Mouse (Mus musculus) C2C12 (cell line): ENCODE measurements around the gene Gga2.

Experiments
- CTCF ChIP-seq: IDR thresholded peaks from one replicate; pipeline ENCODE4 v1.5.1; 2011; ENCODE audit not compliant: control insufficient read depth, insufficient read depth, insufficient read length
- MAX ChIP-seq: IDR thresholded peaks from one replicate; pipeline ENCODE4 v1.6.1; 2011; ENCODE audit warnings: mild to moderate bottlenecking, control low read depth

DNA sequence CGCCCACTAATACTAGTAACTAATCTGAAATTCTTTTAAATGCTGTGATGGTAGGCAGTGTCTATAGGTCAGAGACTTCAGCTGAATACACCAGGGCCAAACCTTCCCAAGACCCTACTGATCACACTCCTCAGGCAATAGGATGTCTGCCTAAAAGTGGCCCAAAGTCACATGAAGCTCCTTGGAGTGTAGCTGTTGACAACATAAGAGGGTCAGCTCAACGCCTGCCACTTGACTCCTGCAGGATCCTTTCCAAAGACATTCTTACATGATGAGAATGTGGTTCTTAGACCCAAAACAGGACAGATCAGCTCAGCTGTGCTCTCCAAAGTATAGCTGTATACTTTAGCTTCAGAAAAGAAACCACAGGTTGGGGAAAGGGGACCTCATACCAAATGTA is 78.7 kb downstream of the Gga2 start:
- no peak for TF ChIP-seq CTCF
- no peak for TF ChIP-seq MAX
